Mouse (Mus musculus) stomach, embryonic 14.5 days (tissue): ENCODE results near the gene Agpat4. TPM values are rescaled to one million over a fixed set of nuclear protein-coding genes. Genes with fewer than 3 reads are reported as not detected.
A peak's percentile ranks its signal among the peaks of the same experiment; 100 is the strongest.

ENCODE experiments used
- ATAC-seq: fragments of 200-750 bp; cut with Nextera tagmentation; 2 replicates; pipeline ENCODE4 v1.8.0; 2017; ENCODE audit warnings: low read depth, moderate TSS enrichment; ENCODE audit not compliant: insufficient number of reproducible peaks, insufficient read depth, low FRiP score
- H3K27ac ChIP-seq: fragments of 300-500 bp; sonication (generic); 2 replicates; pipeline ENCODE4 v1.5.1; 2014; ENCODE audit warnings: mild to moderate bottlenecking, low read length, moderate library complexity, mixed read lengths
- H3K27me3 ChIP-seq: fragments of 300-500 bp; sonication (generic); 2 replicates; pipeline ENCODE4 v1.6.1; 2014; ENCODE audit warnings: low read length, control low read depth, mixed read lengths; ENCODE audit not compliant: control insufficient read depth, insufficient read depth
- H3K36me3 ChIP-seq: fragments of 300-500 bp; sonication (generic); 2 replicates; pipeline ENCODE4 v1.6.1; 2014; ENCODE audit warnings: mild to moderate bottlenecking, control low read depth, low read length, moderate library complexity, mixed read lengths; ENCODE audit not compliant: control insufficient read depth, insufficient read depth
- H3K4me1 ChIP-seq: fragments of 300-500 bp; sonication (generic); 2 replicates; pipeline ENCODE4 v1.6.1; 2014; ENCODE audit warnings: low read length, control low read depth, mixed read lengths; ENCODE audit not compliant: control insufficient read depth, insufficient read depth
- H3K4me2 ChIP-seq: fragments of 300-500 bp; sonication (generic); replicated peaks from 2 replicates; pipeline ENCODE4 v1.6.1; 2014; ENCODE audit warnings: low read depth, low read length, control low read depth
- H3K4me3 ChIP-seq: fragments of 300-500 bp; sonication (generic); 2 replicates; pipeline ENCODE4 v1.5.1; 2014; ENCODE audit warnings: low read depth, low read length, control low read depth
- H3K9ac ChIP-seq: fragments of 300-500 bp; sonication (generic); replicated peaks from 2 replicates; pipeline ENCODE4 v1.6.1; 2014; ENCODE audit warnings: low read depth, mild to moderate bottlenecking, control low read depth, low read length, moderate library complexity, mixed read lengths
- H3K9me3 ChIP-seq: fragments of 300-500 bp; sonication (generic); 2 replicates; pipeline ENCODE4 v1.6.1; 2016; ENCODE audit warnings: low read depth, low read length, control low read depth; ENCODE audit not compliant: control insufficient read depth
- WGBS: fragments of 180-500 bp; shearing (Covaris S2); extraction: QIAGEN DNeasy Blood & Tissue Kit; methylation state at CpG from one replicate; pipeline ENCODE4 v1.1.7; 2014; 5-methylcytosine and 5-hydroxymethylcytosine counted together
- polyA plus RNA-seq: library from polyadenylated mRNA; unstranded; fragments of >200 nt; fragmentation: Nextera tagmentation; extraction: Ambion mirVana; gene quantifications from 2 replicates; pipeline ENCODE4 v1.2.1, GENCODE M21; 2014

The Agpat4 gene
- polyA plus RNA-seq, 1 experiment from 2014 or later: 27.7 TPM

GRCm38 (mm10) chr17:12099415-12099814, 19.1 kb upstream of the Agpat4 start:
- H3K27ac ChIP-seq: no peak overlapping the region
- H3K36me3 ChIP-seq: no peaks in the 10 kb centered on the region
- no peak overlapping the region for H3K4me2 ChIP-seq
- H3K4me1 ChIP-seq: no peaks in the 10 kb centered on the region
- H3K4me3 ChIP-seq: no peak overlapping the region
- H3K9me3 ChIP-seq: no peaks in the 10 kb centered on the region
- no peaks in the 10 kb centered on the region for H3K27me3 ChIP-seq
- no peak overlapping the region for H3K9ac ChIP-seq
- no peak for ATAC-seq

- Histone ChIP-seq H3K4me2 (no peak overlapping the region), H3K9me3 (no peaks in the 10 kb centered on the region), H3K27ac (no peak overlapping the region), H3K9ac (no peak overlapping the region), H3K36me3 (no peaks in the 10 kb centered on the region), H3K27me3 (no peaks in the 10 kb centered on the region), H3K4me1 (no peaks in the 10 kb centered on the region), H3K4me3 (no peak overlapping the region)
- 94% methylated on average over 10 of the region's 10 CpGs for WGBS
- no peak for ATAC-seq
Observed at GRCm38 (mm10) chr17:12102326-12102725, 16.2 kb upstream of the Agpat4 start.

GRCm38 (mm10) chr17:12103781-12104180, 14.7 kb upstream of the Agpat4 start:
- Histone ChIP-seq H3K4me3 (no peak overlapping the region), H3K9me3 (no peaks in the 10 kb centered on the region), H3K27me3 (no peaks in the 10 kb centered on the region), H3K27ac (no peak overlapping the region), H3K9ac (no peak overlapping the region), H3K36me3 (no peaks in the 10 kb centered on the region), H3K4me1 (no peaks in the 10 kb centered on the region), H3K4me2 (no peak overlapping the region)
- 86% methylated on average over 6 of the region's 6 CpGs for WGBS
- no peak for ATAC-seq

- H3K9ac ChIP-seq: no peak overlapping the region
- ATAC-seq: no peak
- H3K4me2 ChIP-seq: no peak overlapping the region
- no peaks in the 10 kb centered on the region for H3K4me1 ChIP-seq
- H3K36me3 ChIP-seq: no peaks in the 10 kb centered on the region
- WGBS: 67% methylated on average over 7 of the region's 7 CpGs
- no peak overlapping the region for H3K4me3 ChIP-seq
- H3K27me3 ChIP-seq: no peaks in the 10 kb centered on the region
- no peak overlapping the region for H3K27ac ChIP-seq
- H3K9me3 ChIP-seq: no peaks in the 10 kb centered on the region
Observed at GRCm38 (mm10) chr17:12104245-12104644, 14.3 kb upstream of the Agpat4 start.

GRCm38 (mm10) chr17:12104690-12105089, 13.8 kb upstream of the Agpat4 start:
- no peak overlapping the region for H3K9ac ChIP-seq
- H3K27ac ChIP-seq: no peak overlapping the region
- H3K36me3 ChIP-seq: no peaks in the 10 kb centered on the region
- no peak overlapping the region for H3K4me3 ChIP-seq
- no peaks in the 10 kb centered on the region for H3K9me3 ChIP-seq
- WGBS: 79% methylated on average over 6 of the region's 6 CpGs
- H3K4me1 ChIP-seq: no peaks in the 10 kb centered on the region
- H3K27me3 ChIP-seq: no peaks in the 10 kb centered on the region
- ATAC-seq: no peak
- H3K4me2 ChIP-seq: no peak overlapping the region

- Histone ChIP-seq H3K27me3 (no peaks in the 10 kb centered on the region), H3K9ac (no peak overlapping the region), H3K9me3 (no peaks in the 10 kb centered on the region), H3K4me3 (no peak overlapping the region), H3K4me2 (no peak overlapping the region), H3K36me3 (no peaks in the 10 kb centered on the region), H3K27ac (no peak overlapping the region), H3K4me1 (no peaks in the 10 kb centered on the region)
- no peak for ATAC-seq
- WGBS: 63% methylated on average over 4 of the region's 4 CpGs
Observed at GRCm38 (mm10) chr17:12106255-12106654, 12.2 kb upstream of the Agpat4 start.

GRCm38 (mm10) chr17:12113626-12114025, 4.9 kb upstream of the Agpat4 start:
- Histone ChIP-seq H3K4me3 (no peak overlapping the region), H3K4me1 (0 out of 2 replicates have a peak, but pooled peaks cover 5% of the 10 kb centered on the region), H3K36me3 (no peaks in the 10 kb centered on the region), H3K4me2 (no peak overlapping the region), H3K27me3 (no peaks in the 10 kb centered on the region), H3K9me3 (no peaks in the 10 kb centered on the region), H3K9ac (no peak overlapping the region), H3K27ac (no peak overlapping the region)
- no peak for ATAC-seq
- 91% methylated on average over 6 of the region's 6 CpGs for WGBS

- Histone ChIP-seq H3K27ac (no peak overlapping the region), H3K9ac (no peak overlapping the region), H3K9me3 (no peaks in the 10 kb centered on the region), H3K27me3 (no peaks in the 10 kb centered on the region), H3K4me2 (no peak overlapping the region), H3K4me3 (no peak overlapping the region), H3K36me3 (no peaks in the 10 kb centered on the region), H3K4me1 (peaks cover 6% of the 10 kb centered on the region; the same call in 1 of the 2 replicates)
- WGBS: 75% methylated on average over 2 of the region's 2 CpGs
- ATAC-seq: no peak
Observed at GRCm38 (mm10) chr17:12115086-12115485, 3.4 kb upstream of the Agpat4 start.

- WGBS: 4% methylated on average over 9 of the region's 9 CpGs
- Histone ChIP-seq H3K27ac (no peak overlapping the region), H3K36me3 (no peaks in the 10 kb centered on the region), H3K9me3 (no peaks in the 10 kb centered on the region), H3K4me3 (peak overlapping the region; percentile 55), H3K27me3 (no peaks in the 10 kb centered on the region), H3K4me1 (peaks cover 15% of the 10 kb centered on the region; the same call in 1 of the 2 replicates), H3K9ac (peak overlapping the region; percentile 67; the same call in 1 of the 2 replicates), H3K4me2 (peak overlapping the region; percentile 83)
- no peak for ATAC-seq
Observed at GRCm38 (mm10) chr17:12118131-12118530, 373 bp upstream of the Agpat4 start.
